Mouse (Mus musculus) adrenal gland, adult 8-10 months (tissue): Measurements from ENCODE around the gene Cacna1c. TPM values are rescaled to one million over a fixed set of nuclear protein-coding genes. Genes with fewer than 3 reads are reported as not detected.
A peak's percentile ranks its signal among the peaks of the same experiment; 100 is the strongest.

Experiments
- DNase-seq: peaks from one replicate; pipeline ENCODE4 v3.0.0; 2022
- total RNA-seq, 4 experiments: library from RNA; stranded (reverse); gene quantifications; 2 replicates each; pipeline ENCODE4 v1.2.4; 2022

Gene Cacna1c
- total RNA-seq, 4 experiments from 2014 or later = 97.1 to 218 (median 127) TPM

DNA sequence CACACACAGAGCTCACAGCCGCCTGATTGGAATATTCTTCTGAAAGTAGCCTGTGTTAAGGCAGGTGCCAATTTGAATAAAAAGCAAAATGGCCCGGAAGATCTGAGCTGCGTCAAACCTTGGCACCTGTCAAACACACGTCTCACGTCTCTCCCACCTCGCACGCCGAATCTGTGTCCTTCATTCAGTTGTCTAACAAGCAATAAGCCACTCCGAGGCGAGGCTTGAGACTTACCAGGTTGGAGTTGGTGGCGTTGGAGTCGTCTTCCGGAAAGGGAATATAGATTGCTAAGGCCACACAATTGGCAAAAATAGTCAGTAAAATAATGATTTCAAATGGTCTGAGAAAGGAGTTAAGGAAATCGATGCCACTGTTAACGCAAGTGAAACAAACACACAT is 143.9 kb downstream of the Cacna1c start:
- no peak for DNase-seq

DNA sequence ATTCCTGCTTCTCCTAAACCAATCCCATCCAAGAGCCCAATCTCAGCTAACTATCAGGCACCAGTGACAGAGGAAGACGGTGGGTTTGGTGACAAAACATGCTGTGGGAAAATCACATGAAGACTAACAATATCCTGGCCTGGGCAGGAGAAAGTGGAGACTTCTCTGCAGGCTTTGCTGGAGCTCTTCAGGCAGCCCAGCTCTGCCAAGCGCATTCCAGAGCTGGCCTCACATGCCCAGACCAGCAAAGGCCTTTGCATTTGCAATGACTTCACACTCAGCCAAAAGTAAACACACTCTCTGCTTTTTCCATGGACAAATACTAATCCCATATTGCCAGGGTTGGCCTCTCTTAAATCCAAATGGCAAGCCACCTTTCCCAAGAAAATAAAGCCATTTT is 144.5 kb downstream of the Cacna1c start:
- no peak for DNase-seq

DNA sequence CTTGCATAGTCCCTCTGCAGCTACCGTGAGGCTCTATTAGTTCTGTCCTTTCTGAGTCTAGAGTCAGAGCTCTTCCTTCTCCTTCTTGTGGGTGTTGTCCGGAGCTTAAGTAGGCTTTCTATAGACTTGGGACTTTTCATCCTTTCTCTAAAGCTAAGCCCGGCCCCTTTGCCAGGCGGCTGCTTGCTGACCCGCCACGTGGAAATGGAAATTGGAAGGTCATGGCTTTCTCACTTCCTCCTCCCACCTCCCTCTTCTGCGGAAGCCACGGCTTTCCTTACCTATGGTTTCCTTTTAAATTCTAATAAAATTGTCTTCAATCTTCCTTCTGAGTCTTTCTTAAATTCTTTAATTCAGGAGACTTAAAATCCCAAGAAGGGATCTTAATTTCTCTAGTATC is 148.9 kb downstream of the Cacna1c start:
- no peak for DNase-seq

DNA sequence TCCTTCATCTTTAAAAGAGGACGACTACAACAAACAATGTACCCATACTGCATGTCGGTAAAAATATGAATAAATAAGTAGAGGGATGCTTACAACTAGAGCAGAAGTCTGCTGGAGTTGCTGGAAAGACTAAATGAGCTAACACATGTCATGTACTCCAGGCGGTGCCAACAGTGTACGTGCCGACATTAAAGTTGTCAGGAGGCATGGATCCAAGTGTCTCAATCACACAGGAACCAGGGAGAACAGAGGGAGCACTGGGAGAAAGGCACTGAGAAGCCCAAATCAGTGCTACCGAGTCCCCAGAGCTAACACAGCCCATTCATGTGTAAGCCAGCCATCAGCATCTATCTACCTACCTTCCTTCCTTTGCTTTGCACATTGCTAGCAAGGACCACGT is 150.7 kb downstream of the Cacna1c start:
- DNase-seq = no peak

DNA sequence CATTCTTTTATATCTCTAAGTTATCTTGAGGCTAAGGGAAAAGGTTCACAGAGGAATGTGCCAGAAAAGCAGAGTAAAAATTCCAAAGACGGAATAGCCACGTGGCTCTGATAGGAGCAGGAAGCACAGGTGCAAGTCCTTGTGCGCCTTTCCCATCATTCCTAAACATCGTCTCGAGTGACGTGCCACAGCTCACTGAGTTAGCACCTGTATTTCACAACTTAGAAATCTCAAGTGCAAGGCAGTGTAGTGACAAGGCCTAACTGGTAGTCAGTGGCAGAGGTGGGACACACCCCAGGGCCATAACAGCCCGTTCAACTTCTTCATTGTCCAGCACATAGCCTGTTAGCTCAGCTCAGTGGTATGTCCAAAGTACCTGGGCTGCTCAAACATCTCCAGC is 152.1 kb downstream of the Cacna1c start:
- DNase-seq = no peak

DNA sequence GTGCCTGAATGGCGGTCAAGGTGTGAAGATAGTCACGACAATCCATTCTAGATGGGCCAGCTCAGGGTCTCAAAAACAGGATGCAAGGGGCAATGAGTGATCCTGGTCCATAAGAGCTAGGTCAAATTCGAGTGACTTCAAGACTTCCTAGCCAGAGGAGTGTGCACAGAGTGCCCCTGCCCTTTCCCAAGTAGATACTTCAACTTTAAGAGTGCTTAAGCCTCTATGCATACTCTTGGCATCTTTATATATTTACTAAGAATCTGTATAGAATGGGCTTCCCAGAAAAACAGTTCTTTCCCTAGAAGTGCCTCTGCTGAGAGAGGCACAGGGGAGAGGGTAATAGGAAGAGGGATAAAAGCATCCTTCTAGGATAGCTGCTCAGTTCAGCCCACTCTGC is 153.4 kb downstream of the Cacna1c start:
- no peak for DNase-seq

DNA sequence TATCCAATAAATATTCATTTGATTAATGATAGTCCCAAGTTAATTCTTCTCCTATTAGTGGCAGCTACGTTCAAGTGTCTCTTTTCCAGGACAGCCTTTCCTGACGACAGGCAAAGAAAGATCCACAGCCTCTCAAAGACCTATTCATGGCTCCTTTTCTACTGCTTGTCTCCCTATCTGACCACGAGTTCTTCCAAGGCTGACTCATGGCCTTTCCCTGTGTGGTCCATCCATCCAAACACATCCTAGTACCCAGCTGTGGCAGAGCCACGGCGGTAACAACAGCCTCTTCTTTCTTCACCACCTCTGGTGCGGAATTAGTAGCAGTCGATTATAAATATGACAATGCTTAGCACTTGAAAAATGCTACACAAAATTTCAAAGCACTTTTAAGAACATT is 155.3 kb downstream of the Cacna1c start:
- DNase-seq = no peak

DNA sequence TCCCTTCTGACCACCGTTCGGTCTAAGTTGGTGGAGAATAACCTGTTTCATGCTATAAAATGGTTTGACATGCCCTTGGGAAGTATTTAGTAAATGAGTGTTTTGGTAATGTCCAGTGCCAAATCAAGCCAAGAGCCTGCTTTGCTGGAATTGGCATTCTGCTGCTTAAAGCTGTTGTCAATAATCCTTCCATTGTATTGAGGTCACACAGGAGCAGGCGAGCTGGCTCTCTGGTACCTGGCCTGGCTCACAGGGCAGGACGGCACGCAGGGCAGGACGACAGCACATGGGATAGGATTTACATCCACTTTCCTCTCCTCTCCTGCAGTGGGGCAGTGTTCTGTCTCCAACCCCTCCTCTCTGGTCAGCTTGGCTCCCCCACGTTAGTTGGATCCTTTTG is 156.4 kb downstream of the Cacna1c start:
- no peak for DNase-seq

DNA sequence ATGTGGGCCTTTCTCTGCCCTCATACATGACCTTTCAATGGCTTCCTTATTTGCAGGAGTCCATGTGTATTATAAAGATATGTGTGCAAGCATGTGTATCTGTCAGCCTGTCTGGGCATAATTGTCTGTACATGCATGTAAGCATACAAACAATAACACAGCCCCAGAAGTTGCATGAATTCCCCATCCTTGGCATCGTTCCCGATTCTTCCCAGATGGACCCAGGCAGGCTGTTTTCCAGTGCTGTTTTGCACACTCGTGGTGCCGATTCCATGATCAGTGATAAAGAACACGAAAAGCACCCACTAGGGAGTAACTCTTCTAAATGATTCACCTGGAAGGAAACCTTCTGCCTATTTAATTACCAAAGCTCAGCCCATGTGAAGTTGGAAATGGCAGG is 156.9 kb downstream of the Cacna1c start:
- no peak for DNase-seq

DNA sequence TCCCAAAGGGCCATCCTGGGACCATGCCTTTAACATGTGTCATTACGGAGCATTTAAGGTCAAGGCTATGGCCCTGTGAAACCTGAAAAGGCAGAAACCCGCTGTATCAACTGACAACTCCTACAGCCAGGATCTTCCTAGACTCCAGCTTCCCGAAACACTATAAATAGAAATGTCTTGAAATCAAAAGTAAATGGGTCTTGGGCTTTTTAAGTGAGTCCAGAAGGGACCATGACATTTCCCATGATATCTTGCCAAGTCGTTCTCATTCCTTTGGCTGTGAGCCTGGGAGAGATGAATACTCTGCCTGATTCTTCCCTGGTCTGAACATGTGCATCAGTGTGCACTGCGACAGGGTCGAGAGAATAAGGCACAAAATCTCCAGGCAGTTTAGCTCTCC is 158.4 kb downstream of the Cacna1c start:
- peak; percentile 67 for DNase-seq

DNA sequence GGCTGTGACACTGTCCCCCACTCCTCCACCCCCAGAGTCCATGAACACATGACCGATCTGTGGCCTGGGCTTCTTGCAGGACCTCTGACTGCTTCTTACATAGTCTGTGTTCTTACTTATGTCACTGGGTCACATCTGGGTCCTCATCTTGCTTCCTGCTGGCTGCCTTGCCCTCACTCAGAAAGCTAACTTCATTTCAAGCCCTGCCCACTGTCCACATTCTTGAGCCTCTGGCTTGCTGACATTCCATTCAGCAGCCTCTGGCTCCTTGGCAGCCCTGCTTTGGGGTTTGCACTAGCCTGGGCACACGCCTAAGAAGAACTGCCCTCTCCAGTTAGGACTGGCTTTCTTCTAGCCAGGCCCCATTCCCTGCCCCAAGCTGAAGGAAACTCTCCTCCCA is 159.2 kb downstream of the Cacna1c start:
- no peak for DNase-seq

DNA sequence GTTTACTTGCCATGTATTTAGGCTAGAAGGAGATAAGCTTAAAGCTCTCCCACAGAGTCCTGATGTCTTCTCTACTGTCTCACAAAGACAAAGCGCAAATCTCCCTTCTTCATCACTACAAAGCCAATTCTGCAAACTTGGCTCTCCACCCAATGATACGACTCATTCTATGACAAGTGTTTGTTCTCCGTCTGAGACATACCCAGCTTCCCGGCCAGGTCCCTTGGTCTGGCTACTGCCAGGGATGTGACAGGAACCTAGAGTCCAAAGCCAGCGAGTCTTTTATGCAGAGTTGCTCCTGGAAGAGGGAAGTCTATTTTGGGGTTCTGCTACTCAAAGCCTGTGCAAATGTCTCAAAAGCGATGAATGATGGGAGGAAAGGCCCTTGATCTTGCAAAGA is 160.9 kb downstream of the Cacna1c start:
- no peak for DNase-seq

DNA sequence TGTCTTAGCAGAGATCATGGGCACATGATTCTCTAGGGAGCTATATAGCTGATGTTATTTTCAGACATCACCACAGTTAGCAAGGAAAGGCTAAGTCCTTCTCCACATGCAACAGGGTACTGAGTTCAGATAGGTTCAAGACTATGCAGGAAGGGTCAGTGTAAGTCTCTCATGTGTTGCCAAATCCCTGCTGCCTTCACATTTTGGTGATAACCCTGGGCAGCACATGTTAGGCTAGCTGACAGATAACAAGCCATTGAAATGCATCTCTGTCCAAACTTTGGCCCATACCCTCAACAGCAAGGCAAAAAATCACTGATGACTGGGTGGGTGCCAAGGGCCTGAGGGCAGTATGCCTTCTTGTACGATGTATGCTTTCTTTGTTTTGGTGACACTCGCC is 161.3 kb downstream of the Cacna1c start:
- DNase-seq = no peak

DNA sequence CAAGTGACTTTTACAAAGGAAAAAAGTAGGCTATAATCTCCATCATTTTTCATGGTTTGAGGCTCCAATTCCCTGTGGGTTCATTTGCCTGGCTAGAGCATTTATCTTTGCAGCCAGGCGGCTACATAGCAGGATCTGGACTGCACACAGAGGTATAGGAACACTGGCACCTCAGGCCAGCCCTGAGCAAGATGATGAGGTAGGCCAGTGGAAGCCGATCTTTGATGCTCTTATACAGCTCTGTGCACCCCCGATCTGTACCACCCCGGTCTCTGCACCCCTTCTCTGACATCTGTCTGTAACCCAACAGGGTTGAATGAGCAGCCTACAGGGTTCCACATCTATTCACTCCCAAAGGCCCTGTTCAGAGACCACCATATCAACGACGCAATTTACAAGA is 168.3 kb downstream of the Cacna1c start:
- DNase-seq = no peak

DNA sequence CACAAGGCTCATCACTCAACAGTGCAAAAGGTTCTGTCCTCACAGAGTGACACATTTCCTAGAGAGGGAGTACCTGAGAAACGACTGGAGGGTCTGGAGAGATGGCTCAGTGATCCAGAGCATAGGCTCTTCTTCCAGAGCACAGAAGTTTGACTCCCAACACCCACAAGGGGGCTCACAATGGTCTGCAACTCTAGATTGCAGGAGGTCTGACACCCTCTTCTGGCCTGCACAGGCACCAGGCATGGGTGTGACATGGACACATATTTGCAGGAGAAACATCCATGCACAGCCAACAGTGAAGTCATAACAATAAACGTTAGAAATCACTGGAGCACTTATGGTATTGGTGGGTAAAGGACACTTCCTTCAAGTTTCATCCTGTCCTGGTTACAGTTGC is 173.4 kb downstream of the Cacna1c start:
- DNase-seq = no peak

DNA sequence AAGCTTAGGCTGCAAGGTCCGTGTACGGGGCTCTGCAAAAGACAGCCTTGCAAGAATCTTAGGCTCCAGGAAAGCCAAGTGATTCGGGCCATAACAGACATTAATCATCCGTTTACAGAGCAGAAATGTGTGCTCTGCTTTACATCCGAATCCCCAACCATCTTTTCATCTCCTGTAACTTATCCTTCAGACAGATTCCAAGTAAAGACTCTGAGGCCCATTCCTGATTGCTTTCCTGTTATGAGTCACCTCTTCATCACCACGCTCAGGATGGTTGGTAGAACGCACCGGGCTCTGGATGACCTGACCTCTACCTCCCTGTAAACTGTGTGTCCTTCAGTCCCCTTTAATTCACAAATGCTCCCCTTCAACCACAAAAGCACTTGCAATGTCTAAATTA is 175.0 kb downstream of the Cacna1c start:
- no peak for DNase-seq

DNA sequence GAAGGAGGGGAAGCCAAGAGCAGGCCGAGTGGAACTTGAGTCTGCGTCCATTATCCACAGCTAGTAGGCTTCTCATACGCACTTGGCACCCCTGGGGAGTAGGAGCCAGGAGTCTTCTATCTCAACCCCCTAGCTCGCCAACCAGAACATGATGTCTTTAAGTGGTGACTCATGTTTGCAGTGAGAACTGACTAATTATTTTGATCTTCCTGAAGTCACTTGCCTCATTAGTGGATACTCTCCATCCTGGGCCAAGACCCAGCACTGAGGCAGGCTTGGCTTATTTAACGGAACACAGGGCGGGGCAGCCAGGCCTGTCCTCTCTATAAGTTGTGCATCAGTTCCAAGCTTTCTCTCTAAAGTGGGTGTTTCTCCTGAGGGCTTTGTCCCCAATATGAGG is 177.3 kb downstream of the Cacna1c start:
- no peak for DNase-seq

DNA sequence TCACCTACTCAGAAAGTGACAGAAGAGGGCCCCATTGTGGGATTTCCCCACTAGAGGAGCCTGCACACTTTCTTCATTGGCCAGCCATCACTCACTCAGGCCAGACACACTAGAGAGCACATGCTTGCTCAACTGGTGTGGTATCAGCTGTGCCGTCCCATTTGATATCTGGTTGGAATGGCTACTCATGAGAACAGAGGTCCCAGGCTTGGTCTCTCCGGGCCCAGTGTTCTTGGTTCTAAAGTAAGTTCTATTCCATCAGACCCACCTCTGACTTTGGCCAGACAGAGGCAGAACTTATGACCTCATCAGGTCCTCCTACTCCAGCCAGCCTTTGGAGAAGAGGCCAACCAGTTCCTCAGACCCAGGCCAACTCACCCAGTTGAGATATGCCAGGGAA is 178.0 kb downstream of the Cacna1c start:
- DNase-seq = no peak

DNA sequence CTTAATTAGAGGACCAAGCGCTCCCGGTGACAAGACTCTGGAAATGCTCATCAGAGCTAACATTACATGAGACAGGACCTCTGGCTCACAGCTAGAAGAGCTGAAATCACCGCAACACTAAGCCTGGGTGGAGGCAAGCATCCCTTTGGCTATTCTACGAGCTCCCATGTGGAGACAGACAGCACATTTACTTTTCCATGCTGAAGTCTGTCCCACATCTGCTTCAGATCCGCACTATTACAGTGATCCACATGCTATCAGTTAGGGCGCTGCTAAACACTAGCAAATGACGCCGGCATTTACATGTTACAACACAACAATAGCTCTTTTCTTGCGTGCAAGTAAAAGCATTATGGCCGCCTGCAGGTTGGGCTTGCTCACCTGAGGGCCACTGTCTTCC is 178.7 kb downstream of the Cacna1c start:
- no peak for DNase-seq

DNA sequence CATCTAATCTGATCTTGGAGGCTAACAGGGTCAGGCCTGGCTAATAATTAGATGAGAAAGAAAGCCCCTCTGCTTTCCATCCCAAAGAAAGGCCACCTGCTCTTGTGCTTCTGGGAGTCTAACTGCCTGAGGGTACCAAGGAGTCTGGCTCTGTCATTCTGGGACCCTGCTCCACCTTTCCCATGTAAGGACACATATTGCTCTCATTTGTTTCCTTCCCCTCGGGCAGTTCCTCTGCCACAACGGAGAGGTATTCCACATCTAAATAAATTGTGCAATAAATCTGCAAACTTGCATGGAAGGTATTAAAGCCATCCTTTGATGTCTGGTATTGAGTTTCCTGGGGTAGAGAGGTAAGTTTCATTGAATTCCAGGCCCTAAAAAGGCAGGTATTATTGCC is 180.9 kb downstream of the Cacna1c start:
- DNase-seq = no peak

DNA sequence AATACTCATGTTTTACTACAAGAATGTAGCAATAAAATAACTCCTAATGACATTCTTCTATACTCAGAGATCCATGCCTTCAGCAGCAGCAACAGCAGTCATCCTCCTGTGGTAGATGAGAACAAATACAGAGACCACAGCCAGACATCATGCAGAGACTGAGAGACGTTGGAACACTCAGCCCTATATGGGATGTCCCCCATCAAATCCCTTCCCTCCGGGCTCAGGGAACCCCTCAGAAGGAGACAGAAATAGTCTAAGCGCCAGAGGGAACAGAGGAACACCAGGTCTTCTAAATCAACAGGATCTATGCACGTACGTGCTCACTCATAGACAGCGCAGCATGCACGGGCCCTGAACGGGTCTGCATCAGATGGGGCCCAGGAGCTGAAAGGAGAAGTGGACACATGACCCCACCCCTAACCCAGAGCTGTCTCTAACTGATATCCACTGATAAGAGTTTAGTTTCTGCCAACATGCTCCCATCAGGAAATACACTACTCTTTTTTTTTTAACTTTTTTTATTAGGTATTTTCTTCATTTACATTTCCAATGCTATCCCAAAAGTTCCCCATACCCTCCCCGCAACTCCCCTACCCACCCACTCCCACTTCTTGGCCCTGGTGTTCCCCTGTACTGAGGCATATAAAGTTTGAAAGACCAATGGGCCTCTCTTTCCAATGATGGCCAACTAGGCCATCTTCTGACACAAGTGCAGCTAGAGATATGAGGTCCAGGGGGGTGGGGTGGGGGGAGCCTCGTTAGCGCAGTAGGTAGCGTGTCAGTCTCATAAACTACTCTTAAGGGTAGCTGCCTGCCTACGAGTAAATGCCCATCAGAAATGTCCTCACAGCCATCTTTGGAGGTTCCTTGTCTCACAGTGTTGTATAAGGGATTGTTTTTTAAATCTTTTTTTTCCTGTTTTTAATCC is 182.8 kb downstream of the Cacna1c start:
- no peak for DNase-seq

DNA sequence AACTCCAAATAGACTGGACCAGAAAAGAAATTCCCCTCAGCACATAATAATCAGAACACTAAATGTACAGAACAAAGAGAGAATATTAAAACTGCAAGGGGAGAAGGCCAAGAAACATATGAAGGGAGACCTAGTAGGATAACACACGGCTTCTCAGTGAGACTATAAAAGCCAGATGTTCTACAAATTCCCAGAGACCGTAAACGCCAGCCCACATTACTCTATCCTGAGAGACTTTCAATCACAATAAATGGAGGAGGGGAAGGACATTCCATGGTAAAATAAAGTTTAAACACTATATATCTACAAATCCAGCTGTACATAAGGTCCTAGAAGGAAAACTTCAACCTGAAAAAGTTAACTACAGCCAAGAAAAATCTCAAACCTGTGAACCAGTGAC is 185.3 kb downstream of the Cacna1c start:
- no peak for DNase-seq

DNA sequence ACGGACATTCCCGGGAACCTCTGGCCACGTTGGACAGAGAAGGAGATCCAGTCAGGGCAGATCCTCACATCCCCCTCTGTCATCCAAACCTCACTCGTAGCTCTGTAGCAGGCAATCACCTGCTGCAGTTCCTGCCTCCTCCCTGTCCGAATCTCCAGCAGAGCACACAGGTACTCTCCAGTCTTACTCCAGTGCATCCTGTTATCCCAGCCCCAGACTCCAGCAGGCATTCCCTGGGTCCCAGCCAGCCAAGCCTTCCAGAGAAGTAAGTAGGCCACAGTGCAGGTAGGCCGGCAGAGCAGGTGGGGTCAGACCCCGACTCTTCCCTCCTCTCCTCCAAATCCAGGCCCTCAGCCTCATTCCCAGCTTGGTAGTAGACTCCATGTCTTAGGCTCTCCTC is 186.7 kb downstream of the Cacna1c start:
- DNase-seq = no peak

DNA sequence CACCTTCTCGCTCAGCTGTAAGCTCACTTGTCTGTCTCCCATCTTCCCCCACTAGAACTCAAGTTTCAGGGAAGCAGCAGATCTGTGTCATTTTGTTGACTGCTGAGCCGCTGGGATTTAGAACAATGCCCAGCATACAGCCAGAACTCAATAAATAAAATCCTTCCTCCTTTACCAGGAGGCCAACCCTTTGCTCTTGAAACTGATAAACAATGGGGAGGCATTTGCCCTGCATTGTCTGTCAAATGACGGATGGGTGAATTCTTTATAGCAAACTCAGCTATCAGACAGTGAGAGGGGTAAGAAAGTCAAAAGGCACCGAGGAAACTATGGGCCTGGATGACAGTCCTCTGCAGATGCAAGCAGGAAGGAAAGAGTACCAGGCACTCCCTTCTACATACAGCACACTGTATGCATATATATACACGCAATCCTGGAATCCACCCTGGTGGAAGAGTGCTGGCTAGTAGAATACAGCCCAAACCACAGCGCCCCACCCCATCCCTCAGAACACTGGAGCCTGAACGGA is 187.5 kb downstream of the Cacna1c start:
- DNase-seq = no peak

DNA sequence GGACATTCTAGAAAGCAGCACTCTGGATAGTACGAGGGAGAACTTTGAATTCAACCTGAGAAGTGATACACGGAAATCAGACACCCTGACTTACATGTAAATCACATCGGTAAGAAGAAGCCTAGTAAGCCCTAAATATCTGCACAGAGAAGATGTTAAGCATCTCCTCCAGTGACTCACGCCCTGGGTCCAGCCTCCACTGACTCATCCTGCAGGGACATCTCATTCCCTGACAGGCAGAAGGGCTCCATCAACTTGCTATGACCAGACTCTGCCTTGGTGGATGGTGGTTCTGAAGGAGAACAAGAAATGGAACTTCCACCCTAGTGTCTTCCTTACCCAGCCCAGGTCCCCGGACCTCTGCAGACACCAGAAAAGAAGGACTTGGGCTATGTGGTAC is 191.6 kb downstream of the Cacna1c start:
- peak; percentile 54 for DNase-seq
